Mouse (Mus musculus) gastrocnemius, postnatal 4 days (tissue): Measurements from ENCODE around the gene Tas2r138. TPM values are rescaled to one million over a fixed set of nuclear protein-coding genes. Genes with fewer than 3 reads are reported as not detected.
"Not testable (repeated sequence)": the region's sequence is repeated elsewhere in the genome, so short reads cannot be mapped to it uniquely, and the experiment has no call there.

Source experiments
- DNase-seq, 2 experiments: peaks; one replicate each; pipeline ENCODE4 v3.0.0; 2021 to 2022; ENCODE audit warnings: low spot score in 2 of 2, mixed read lengths in 2 of 2
- long read RNA-seq, 2 experiments: library from polyadenylated mRNA; stranded (forward); transcript quantifications; one replicate each; pipeline ENCODE4 v2.0.0; 2021
- total RNA-seq, 2 experiments: library from RNA; stranded (reverse); gene quantifications; 2 replicates each; pipeline ENCODE4 v1.2.3; 2021

Gene Tas2r138
- total RNA-seq: not detected
- long read RNA-seq, experiment 1: 0 reads
- long read RNA-seq, experiment 2: 0 reads

DNA sequence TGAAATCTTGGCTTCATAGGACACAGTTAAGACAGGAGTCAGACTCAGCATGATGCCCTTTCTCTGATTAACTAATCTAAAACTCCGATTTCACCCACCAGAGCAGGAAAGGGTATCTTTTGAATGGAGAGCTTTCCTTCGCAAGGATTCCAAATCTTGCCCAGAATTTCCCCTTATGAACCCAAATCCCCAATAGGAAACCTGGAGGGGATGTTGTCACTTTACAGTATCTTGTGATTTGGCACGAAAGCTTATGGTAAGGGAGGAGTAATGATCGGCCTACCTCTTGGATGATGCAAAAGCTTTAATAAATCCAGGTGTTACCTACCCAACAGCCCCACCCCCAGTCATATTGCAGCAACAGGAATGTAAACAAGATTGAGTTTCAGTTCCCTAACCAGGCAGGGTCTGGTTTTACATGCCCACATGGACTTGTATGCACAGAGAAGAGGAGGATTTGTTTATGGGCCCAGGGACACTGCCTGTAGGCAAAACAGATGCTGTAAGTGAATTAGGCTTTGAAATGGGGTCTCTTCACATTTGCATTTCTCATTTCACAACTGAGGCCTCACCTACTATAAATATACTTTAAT lies at the start of gene Tas2r138:
TSS of gene Tas2r138 (minus strand) at position 51 of the 593 bp plus-strand sequence.
- DNase-seq: no peak

DNA sequence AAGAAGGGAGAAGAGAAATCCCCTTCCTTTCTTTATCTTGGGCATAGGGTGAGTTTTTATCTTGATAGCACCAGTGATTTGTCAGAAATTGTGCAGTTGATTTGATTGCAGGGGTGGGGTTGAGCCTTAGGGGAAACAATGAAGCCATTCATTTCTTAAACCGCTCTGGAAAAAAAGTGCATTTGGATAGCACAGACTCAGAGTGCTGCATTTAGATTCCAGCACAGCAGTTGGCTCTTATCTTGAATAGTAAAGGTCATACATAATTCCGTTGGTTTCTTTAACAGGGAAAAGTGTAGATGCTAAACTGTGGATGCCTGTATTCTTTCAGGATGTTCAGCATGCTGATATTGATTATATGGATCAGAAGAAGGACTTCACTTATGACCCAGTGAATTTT lies 47.8 kb upstream of the Tas2r138 start:
- DNase-seq: no peak

DNA sequence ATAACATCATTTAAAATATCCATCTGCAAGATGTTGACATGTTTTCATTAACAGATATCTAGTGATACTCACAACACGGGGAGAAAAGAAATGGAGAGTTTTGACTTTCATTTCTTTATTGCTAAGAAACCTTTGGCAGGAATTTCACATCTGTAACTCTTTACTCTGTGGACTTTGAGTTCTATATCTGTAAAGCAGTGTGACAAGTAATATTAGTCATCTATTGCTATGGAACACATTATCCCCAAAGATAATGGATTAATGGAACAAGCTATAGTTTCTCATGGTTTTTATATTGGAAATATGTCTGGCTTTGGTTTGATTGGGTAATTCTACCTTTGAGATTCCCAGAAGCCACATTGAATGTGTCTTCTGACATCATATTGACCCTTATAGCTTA lies 37.8 kb upstream of the Tas2r138 start:
- DNase-seq: no peak

DNA sequence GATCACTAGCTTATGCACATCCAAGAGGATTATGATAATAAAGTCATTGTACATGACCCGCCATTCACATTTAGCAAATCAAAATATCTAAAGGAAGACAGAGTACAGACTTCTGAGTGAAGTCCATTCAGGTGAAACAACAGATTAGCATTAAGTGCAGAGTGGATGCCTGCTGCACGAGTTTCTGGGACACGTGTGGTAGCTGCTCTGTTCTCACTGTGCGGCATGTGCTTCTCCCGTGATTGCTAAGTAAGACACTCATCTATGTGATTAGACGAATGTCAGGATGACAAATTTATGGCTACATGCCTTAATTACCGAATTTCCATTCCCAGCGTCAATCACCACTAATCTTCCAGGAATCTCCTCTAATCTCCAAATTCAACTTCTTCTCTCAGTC lies 32.6 kb upstream of the Tas2r138 start:
- DNase-seq: no peak

DNA sequence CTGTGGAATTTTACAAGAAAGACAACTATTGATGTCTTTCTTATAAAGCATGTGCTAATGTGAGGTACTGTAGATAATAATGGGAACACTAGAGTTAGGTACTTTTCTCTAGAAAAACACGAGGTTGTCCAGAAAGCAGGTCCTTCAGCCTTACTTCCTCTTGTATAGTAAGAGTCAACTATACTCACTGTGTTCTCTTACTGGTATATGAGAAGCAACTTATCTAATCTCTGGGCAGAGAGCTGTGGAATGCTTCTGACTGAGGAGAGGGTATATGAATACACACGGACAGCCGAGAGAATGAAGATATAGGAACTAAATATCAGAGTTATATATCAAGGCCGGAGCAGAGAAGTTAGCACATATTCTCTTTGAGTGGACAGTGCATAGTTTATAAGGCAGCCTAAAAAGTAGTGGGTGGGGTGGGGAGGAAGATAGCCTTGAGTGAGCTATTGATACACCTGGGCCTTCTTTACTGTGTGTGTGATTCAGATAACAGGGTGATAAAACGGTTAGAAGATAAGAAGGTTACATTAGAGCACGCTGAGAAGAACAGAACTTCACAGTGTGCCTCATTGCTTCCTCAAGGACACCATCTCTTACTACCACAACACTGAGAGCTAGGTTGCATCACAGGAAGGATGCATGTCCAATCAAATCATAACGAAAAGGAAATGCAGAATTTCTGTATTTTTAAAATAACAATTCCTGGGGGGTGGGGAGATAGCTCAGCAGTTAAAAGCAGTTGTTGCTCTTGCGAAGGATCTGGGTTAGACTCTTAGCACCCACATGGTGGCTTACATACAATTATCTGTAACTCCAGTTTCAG lies 27.8 kb upstream of the Tas2r138 start:
- DNase-seq: no peak

DNA sequence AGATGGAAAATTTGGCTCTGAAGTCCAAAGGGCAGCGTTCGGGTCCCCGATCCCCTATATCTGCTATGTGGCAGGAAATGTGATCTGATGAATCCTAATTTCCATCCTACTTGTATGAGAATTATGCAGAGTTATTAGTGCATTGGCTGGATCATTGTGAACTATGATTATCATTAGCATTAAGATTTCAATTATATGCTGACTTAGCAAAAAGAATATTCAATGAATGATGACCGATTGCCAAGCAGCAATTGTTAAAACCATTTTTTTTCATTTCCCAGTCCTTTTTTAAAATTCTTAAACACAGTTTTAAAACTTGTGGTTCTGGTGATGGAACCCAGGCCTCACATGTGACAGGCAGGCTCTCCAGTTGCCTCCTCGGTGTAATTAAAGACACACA lies 24.6 kb upstream of the Tas2r138 start:
- DNase-seq: no peak

DNA sequence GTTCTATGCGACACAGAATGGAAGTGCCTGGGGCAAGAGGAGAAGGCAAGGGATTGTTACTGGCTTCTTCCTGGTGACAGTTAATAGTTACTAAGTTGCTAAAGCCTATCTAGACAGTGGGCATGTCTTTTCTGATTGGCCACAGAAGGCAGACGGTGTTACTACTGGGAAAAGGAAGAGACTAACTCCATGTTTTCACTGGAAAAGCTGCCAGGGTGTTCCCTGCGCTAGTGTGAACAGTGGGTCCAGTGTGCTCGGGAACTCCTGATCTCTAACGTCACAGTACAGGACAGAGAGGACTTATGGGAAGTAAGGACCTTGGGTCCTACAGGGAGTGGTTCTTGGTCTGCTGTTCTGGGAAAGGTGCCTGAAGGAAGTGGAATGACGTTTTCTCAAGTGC lies 22.4 kb upstream of the Tas2r138 start:
- no peak for DNase-seq

DNA sequence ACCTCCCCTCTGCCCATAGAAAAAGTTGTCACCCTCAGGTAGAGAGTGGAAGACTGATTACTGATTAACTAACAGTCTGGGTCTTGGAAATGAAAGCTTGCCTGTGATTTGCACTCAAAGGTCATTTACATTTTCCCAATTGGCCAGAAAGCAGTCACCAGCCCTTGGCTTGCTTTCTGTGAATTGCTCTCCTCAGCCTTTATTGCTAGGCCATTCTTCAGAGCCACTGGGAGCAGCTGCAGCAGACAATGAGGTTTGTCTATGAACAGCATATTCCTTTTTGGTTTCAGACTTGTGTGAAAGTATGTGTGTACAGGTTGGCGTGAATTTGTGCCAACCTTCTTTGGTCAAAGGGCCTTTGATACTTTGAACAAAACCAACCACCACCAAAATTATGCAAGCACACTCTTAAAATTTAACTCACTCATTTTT lies 21.5 kb upstream of the Tas2r138 start:
- no peak for DNase-seq

DNA sequence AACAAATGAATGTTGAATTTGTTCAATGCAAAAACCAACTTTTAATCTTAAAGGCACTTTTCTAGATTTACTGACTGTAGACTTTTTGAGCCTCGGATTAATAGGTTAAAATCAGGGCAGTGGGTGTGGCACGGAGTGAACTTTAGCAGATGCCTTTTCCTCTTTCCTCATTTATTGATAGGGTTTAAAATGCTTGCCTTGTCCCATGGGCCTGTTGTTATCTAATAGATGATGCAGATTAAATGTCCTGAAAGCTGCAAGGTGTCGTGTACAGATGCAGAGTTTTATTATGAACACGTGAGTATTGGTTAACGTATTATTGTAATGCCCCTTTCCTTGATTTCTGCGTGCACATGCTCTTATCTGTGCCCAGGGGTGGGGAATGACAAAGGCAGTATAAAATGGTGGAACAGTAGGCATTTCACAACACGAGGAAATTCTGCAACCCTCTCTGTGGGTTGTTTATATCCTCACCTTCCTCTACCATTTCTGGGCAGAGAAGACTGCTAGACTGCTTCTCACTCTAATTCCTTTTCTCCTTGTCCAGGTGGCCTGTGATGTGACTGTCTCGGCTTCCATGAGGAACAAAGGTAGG lies 15.4 kb upstream of the Tas2r138 start, which contains the start of gene Mgam:
TSS of gene Mgam (plus strand) at position 426 of the 595 bp plus-strand sequence.
- DNase-seq: no peak

DNA sequence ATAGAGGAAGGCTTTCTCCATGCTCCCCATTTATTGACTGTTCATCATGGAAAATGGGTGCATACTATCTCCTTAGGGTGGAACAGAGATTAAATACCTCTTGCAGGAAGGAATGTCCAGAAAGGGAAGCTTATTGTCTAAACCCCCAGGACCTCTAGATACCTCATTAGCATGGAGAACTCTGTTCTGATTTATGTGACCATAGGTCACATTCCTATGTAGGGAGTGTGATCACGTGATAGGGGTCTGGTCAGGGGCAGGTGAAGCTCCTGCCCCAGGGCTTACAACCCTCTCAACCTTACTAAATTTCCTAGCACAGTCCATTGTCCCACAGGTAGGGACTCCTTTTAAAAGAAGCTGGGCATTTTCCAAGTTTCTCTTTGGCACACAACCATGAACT lies 13.0 kb upstream of the Tas2r138 start:
- DNase-seq: no peak

DNA sequence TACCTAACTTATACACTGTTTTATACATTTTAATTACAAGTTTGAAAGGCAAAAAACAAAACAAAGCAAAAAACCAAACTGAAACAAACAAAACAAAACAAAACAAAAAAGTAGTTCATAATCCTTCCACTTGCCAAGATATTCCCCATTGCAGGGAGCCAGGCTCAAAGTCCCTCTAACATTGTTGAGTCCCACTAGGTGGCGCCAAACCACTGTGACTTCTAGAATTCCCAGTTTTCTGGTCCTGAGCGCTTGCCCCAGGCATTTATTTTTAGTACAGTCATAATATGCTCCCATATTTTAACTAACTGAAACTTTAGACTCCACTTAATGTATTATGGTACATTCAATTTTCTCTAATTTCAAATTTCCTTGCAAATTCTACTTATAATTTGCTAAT lies 4.9 kb upstream of the Tas2r138 start:
- peak; percentile 26 to 59 for DNase-seq

DNA sequence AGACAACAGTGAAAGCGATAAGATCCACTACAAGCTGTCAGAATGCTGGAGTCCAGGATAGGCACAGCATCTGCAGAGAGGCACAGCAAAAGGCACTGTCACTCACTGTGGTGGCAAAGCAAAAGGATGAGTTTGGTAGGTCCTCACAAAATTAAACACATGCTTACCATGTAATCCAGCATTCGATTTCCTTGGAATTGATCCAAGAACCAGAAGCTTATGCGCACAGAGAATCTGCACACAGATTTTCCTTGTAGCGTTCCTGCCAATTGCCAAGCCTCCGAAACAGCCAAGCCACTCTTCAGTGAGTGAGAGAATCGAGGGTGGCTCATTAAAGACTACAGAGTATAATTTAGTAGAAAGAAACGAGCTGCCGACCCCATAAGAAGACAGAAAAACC lies 2.9 kb downstream of the Tas2r138 start:
- DNase-seq: no peak

DNA sequence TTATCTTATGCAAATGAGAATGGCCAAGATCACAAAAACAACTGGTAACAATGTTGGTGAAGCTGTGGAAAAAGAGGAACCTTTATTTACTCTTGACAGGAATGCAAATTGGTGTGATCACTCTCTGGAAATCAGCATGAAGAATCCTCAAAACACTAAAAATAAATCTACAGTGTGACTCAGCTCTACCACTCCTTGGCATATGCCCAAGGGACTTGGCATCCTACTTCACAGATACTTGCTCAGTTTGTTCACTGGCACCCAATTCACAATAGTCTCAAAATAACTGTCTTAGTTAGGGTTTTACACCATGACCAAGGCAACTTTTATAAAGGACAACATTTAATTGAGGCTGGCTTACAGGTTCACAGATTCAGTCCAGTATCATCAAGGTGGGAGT lies 5.7 kb downstream of the Tas2r138 start:
- no peak for DNase-seq

DNA sequence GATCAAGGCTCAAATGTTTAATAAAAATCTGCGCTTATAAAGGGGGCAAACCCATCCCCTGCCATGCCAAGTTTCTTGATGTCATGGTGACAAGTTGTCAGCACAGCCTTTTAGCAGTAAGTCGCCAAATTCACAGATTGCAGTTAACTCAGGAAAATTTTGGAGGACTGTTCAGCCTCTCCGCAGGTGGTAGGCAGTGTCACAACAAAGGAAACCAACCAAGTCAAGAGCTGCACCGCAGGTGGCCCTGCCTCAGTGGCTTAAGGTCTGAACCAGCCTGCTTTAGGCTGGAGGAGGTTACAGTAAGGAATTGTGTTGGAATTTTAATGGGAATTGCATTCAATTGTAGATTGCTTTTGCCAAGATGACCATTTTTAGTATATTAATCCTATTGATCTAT lies 14.6 kb downstream of the Tas2r138 start:
- not testable (repeated sequence) for DNase-seq

DNA sequence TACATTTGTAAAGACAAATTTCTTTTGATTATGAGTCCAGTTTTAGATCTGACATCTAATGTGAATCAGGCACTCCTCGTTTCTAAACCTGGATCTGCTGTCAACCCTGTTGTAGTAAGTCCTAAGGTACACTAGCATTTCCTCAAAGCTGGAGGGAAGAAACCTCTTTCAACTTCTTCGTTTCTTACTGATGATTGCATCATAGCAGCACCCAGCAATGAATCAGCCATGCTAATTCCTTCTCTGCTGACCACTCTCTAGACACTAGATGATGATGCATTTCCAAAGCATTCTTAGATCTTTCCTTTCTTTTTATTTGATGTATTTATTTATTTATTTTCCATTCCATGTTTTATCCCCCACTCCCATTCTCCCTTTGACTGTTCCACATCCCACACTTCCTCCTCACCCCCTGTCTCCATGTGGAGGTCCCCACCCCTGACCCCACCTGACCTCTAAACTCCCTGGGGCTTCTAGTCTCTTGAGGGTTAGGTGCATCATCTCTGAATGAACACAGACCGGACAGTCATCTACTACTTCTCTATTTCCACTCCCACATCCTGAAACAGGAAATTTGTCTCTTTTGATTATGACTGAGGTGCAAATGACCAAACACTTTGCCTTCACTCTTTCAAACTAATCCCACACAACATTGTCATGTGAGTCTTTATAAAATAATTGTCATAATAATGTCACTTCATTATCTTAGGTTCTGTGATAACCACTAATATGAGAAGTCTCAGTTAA lies 18.1 kb downstream of the Tas2r138 start:
- DNase-seq: no peak

DNA sequence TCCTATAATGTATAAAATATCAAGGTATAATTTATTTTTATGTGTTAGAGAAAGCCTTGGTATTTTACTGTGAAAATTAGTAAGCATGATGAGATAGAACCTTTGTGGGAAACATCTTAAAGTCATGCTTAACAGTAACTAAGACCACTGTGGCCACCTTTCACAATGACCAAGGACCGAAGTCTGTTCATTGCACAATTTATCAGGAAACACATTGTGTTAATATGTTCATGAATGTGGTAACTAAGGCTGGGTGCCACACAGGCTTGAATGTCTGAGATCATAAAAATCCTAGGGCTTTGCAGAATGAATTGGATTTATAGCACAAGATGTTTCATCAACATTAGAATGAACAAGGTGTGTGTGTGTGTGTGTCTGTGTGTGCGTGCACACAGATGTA lies 24.8 kb downstream of the Tas2r138 start:
- no peak for DNase-seq

DNA sequence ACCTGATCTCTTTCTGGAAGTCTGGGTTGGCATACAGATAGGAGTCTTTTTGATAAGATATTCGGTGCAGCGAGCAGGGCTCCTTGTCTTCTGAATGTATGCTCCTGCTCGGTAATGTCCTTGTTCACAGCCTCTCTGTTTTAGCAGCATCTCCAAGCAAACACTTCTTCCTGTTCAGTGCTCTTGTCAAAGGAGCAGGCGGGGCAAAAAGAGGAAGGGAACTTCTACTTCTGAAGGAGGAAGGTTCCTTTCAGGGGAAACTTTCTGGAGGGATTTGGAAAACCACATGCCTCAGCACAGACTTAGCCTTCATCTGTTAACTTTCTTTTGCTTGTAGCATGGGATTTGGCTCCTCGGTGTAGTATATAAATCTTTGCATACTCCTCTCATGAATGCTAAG lies 27.5 kb downstream of the Tas2r138 start, which contains the start of gene Clec5a:
TSS of gene Clec5a (minus strand) at position 177 of the 400 bp plus-strand sequence.
- no peak for DNase-seq

DNA sequence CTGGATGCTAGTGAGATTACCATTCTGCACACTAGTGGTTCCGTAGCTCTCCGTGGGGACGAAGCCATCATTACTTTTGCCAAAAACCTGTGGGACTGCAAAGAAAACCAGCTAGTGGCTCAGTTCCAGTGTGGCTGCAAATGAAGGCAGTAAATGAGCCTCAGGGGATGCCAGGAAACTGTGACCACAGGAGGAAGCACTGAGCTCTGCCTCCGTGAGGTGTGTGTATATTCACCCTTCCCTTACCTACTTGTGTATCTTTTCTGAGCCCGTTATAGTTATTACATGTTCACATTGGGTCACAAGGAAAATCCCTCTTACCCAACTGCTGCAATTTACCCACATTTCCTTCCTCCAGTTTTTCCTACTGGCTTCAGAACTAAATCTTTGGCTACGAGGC lies 28.8 kb downstream of the Tas2r138 start:
- DNase-seq: no peak

DNA sequence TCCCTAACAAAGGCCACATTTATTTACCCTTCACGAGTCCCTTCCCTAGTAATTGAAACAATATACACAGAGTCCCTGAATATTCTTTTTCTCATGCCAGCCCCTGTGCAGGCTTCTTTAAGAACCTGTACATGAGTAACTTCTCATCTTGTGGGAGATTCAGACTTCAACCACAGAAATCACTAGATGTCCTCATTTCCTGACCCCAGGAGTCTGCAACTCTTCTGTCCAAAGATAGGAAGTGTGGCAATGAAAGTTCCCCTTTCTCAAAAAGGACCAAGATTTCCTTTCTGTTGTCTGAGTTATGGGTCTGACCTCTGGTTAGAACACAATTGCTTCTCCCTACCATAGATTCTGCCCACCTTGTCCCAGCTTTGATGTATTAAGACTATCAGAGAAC lies 36.8 kb downstream of the Tas2r138 start:
- no peak for DNase-seq

DNA sequence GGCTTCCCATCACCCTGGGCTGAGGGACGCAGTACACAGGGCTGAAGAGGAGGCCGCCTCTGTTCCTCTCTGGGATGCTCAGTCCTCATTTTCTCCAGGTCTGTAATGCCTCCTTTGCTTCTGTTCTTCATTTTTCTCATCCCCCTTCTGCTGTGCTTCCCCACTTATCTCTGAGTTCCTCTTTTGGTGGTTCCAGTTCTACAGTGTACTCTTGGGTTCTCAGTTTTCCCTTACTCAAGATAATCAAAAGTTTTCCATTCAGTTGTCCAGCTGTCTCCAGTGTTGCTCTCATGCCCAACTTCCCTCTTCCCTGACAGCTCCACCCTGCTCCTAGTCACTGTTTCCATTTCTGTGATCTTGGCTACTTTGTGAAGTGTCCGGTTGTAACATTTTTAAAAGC lies 39.5 kb downstream of the Tas2r138 start:
- no peak for DNase-seq

DNA sequence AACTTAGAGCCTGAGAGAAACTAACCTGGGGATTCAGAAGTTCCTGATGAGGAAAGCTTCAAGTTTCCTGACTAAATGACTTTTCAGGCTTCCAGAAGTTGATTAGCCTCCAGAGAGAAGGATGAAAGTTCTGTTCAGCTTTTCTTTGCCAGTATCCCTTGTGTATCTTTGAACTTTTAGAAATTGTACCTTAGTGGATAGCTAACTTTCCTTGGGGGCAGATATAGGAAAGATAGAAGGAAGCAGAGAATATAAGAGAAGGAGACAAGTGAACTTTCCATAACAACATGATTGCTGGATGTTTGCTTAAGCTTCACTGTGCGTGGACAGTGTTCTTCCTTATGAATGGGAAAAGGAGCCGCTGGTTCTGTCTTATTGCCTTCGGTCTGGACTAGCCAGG lies 43.9 kb downstream of the Tas2r138 start, which contains the start of gene Olfr460:
TSS of gene Olfr460 (plus strand) at position 301 of the 400 bp plus-strand sequence.
- no peak for DNase-seq
